Mouse (Mus musculus): ENCODE measurements around the gene Zscan4d.
"Not testable (repeated sequence)": the region's sequence is repeated elsewhere in the genome, so short reads cannot be mapped to it uniquely, and the experiment has no call there.

The Zscan4d gene

DNA sequence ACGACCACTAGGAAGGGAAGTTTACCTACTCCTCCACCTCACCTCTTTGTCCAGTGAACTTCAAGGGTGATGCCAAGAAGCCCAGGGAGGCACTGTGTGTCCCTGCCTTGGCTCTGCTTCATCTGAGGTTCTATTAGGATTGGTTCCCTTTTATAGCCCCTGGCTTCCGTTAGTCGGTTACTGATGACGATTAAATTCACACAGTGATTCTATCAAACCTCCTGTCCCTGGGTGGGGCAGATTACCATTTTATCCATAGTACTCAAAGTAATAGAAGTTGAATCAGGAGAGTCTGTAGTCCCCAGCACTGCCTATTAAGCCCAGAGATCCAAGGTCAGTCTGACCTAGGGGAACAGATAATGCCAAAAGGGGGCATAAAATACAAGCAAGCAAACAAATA is at the start of gene Zscan4d:
Gene Zscan4d (minus strand): TSS at position 101 of the 400 bp plus-strand sequence.
- not testable (repeated sequence) for DNase-seq

GRCm38 (mm10) chr7:11158036-11158435 is 7.9 kb downstream of the Zscan4d start:
- peak; percentile 0 to 56 for DNase-seq

All from kidney, postnatal 36 days (tissue).